Mouse (Mus musculus) adrenal gland, postnatal 14 days (tissue): ENCODE results near the gene Slc44a1. TPM values are rescaled to one million over a fixed set of nuclear protein-coding genes. Genes with fewer than 3 reads are reported as not detected.

ENCODE experiments used
- DNase-seq: peaks from one replicate; pipeline ENCODE4 v3.0.0; 2021; ENCODE audit warnings: mixed read lengths
- total RNA-seq: library from RNA; stranded (reverse); gene quantifications from 2 replicates; pipeline ENCODE4 v1.2.3, GENCODE M21; 2021

Gene Slc44a1
- total RNA-seq, 1 experiment from 2014 or later: 74.7 TPM

- peak; percentile 49 for DNase-seq
Measured at GRCm38 (mm10) chr4:53430522-53430921, 9.7 kb upstream of the Slc44a1 start.

DNA sequence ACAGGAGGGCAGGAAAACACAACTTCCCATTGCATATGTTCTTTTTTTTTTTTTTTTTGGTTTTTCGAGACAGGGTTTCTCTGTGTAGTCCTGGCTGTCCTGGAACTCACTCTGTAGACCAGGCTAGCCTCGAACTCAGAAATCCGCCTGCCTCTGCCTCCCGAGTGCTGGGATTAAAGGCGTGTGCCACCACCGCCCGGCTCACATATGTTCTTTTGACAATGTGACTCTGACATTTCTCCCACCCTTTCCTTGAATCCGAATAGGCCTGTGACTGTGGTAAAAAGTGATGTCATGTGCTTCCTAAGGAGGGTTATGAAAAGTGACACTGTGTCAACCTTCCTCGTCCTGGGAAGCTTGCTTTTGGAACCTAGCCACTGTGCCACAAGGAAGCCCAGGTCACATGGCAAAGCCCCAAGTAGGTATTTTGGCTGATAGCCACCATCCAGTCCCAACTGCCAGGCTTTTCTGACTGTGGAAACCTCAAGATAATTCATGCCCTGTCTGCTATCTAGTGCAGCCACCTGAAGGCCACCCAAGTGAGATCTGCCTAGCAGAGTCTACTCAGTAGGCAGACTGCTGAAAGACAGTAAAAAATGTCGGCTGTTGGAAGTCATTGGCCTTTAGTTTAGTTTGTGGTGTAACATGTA is 8.5 kb upstream of the Slc44a1 start:
- DNase-seq: peak; percentile 73

GRCm38 (mm10) chr4:53437110-53437755 is 3.0 kb upstream of the Slc44a1 start:
- DNase-seq: peak; percentile 51

DNA sequence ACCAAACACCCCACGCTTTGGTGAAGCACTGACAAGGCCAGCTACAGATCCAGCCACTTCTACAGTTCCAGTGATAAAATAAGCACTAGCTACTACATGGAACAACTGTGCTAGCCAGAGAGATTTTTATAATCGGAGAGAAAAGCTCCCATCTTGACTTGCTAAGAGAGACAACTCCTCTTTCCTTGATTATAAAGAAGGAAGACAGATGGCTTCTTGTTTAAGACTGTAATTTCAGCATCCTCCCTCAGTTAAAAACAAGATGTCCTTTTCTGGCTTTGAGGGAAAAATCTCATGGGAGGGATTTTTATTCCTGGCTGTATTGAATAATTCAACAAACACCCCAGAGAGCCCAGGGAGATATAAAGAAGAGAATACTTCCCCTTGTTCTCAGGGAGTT is 1.8 kb upstream of the Slc44a1 start:
- DNase-seq: no peak

DNA sequence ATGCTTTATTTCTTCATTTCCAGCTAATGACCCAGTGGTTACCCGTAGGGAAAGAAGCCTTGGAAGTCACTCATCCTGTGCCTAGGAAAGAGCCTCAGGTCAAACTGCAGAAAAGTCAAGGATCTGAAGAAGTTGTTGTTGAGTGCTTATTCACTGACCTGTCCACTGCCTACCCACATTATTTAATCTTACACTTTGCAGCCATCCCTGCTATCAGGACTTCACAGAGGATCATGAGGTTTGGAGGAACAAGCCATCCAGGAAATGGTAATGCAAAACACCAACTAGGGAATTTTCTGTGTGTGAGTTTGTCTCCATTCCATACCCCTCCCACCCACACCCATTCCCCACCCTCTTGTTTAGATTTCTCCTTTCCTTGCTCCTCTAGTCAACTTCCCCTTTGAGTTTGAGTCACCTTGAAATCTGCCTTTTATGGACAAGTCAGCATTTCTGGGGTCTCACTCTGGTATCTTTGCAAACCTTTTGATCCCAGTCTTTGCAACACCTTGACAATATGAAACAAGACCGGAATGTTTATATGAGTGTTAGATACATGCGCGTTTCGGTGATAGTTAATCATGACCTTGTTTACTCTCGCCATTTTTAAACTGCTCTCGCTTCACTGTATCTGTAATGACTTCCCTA is 1.3 kb upstream of the Slc44a1 start:
- no peak for DNase-seq

DNA sequence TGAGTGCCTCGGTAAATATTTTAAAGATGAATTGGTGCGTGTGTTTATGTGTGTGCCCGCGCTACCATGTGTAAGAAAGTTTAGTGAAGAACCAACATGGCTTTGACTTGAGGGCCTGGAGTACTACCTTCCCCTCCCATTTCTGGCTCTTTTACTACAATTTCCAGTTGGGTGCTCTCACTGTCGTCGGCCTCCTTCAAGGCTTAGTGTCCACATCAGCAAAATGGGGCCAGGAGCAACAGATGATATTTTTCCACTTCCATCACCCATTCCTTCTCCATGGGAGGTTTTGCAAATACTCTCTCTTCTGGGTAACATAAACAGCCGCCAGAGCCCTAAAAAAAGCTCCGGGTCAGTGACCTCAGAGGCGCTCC is 590 bp upstream of the Slc44a1 start:
- DNase-seq: no peak

GRCm38 (mm10) chr4:53440816-53441571 is 781 bp downstream of the Slc44a1 start:
- peak; percentile 67 for DNase-seq

DNA sequence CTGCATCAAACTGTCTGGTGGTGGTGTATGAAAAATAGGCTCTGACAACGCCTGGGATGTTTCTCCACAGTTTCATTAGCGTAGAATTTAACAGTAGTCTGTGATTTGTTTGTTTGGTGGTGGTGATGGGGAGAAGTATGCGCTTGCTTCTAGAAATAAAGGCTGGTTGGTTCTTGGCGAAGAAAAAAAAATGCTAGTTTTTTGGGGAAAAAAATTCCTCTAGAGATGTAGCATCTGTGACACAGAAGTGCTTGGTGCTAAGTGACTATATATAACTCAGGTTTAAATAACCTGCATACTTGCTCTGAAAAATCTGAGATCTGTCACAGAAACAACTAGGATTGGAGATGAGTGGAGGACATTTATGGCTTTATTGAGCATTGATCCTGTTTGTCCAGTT is 1.5 kb downstream of the Slc44a1 start:
- DNase-seq: no peak

DNA sequence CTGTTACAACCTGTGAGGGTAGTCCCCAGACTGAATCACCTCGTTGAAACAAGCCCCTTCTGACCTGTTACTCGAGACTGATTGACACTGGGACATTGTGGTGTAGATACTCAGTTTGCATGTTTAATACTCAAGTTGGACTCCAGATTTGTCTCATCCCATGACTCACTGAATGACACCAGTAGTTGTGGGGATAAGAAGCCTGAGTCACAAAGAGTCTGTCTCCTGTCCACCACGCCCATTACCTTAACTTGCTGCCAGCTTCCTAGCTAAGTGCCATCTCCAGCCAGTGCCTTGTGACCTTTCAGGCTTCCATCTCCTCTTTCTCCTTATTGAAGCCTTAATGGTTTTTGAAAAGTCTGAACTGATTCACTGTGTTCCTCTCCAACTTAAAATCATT is 6.0 kb downstream of the Slc44a1 start:
- no peak for DNase-seq

- DNase-seq: no peak
Measured at GRCm38 (mm10) chr4:53447773-53448172, 7.6 kb downstream of the Slc44a1 start.

GRCm38 (mm10) chr4:53450736-53451135 is 10.5 kb downstream of the Slc44a1 start:
- DNase-seq: no peak

DNA sequence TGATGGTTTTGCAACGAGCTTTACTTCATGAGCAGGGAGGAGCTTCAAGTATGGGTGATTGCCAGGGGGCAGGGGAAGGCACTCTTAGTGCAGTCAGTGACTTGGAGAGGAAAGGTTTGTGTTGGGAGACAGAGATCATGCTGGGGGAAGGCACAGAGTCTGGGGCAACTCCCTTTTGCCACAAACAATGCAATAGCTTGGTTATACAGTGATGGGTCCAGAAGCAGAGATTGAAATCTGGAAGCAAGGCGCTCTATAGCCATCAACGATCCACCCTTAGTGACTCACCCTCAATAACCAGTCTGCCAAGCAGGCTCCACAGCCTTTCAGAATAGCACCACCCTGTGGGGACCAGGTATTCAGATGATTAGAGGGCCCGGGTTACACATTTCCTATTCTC is 11.7 kb downstream of the Slc44a1 start:
- DNase-seq: peak; percentile 69

- no peak for DNase-seq
Measured at GRCm38 (mm10) chr4:53452457-53452856, 12.2 kb downstream of the Slc44a1 start.

- DNase-seq: no peak
Measured at GRCm38 (mm10) chr4:53452976-53453889, 13.0 kb downstream of the Slc44a1 start.

DNA sequence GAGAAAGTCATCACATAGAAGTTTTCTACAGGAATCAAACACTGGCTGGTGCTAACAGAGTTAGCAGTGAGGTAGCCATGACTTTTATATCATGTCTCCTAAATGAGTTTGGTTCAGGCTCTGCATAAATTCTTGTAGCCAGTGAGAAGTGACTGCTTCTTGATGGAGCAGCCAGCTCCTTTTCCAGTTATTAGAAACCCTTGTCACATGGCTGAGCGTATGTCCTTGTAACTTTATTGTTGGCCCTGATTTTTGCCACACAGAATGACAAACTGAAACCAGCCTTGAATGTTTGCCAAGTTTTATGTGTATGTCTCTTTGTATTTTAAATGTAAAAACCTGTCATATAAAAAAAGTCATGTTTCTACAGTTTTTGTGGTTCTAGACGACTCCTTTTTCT is 15.7 kb downstream of the Slc44a1 start:
- DNase-seq: no peak

DNA sequence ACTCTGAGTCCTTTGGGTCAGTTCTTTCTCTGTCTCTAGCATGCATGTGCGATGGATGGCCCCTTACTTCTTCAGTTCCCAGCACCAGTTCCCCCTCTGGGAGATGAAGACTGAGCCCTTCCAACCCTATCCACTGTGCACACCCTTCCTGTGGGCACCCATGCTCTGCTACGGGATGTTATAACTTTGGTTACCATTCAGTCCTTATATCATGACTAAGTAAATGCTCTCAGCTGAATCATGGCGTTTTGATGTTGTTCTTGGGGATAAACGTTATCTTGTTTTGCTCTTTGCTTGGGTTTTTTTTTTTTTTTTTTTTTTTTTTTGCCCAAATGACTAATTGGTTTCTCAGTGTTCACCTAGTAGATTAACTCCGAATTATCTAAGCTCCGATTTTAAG is 16.4 kb downstream of the Slc44a1 start:
- no peak for DNase-seq

- no peak for DNase-seq
Measured at GRCm38 (mm10) chr4:53458503-53458902, 18.3 kb downstream of the Slc44a1 start.

DNA sequence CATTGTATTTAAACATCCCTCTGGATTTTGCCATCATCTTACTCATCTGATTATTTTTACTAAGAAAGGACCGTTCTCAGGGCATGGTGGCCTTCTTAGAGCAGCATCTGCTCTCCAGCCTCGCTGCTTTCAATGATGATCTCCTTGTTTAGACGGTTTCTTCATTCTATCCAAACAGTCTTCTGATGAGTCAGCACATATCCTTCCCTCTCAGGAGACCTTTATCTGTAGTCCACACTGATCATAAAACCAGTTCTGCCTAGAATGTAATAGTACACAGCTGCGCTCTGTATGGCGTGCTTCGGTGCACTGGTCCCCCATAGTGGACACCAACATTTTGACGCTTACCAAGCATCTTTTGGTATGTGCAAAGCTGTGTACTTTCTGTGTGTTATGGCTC is 19.5 kb downstream of the Slc44a1 start:
- no peak for DNase-seq

DNA sequence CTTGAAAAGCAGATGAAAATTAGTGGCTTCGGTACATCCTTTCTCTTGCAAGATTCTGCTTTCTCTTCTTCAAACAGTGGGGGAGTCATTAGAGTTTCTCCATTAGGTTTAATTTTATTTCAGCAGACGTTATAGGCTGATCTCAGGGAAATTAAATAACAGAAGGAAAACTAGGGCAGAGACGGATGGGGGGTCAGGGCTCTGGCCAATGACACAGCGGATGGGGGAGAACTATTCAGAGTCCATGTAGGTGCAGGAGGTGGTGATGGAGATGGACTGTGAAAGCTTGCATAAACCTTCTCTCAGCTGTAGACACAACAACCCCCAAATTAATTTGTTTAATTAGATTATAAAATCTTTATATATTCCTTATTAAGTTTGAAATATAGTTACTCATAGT is 20.8 kb downstream of the Slc44a1 start:
- no peak for DNase-seq

GRCm38 (mm10) chr4:53462069-53462468 is 21.9 kb downstream of the Slc44a1 start:
- DNase-seq: no peak

- peak; percentile 62 for DNase-seq
Measured at GRCm38 (mm10) chr4:53462505-53463251, 22.5 kb downstream of the Slc44a1 start.
